Mouse (Mus musculus): Measurements from ENCODE around the gene Tmem210. TPM values are rescaled to one million over a fixed set of nuclear protein-coding genes. Genes with fewer than 3 reads are reported as not detected.

The Tmem210 gene
- polyA plus RNA-seq, 1 experiment: not detected

DNA sequence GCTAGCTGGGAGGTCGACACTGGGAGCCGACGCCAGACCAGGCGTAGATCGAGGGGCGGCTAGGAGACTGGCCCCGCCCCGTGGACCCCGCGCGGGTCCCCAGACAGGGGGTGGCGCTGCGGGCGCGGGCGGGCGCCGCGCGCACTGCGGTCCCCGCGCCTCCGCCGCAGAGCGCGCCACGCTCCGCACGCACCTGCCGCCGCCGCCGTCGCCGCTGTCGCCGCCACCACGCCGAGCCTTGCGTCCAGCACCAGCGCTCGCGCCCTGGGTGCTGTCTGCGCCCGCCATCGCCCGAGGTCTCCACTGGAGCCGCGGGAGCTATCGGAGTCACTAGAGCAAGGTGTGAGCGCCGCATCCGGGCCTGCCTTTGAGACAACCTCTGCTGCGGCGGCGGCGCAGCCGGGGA lies 45.8 kb upstream of the Tmem210 start, which contains the start of the genes Rnf208 and Cysrt1:
TSS of gene Rnf208 (plus strand) at position 155 of the 406 bp plus-strand sequence.
TSS of gene Cysrt1 (minus strand) at position 352 of the 406 bp plus-strand sequence.
- Histone ChIP-seq H3ac (ENCODE audit: control insufficient read depth, insufficient read length, low read depth) (no peak within 1 kb of the TSS), H3K79me2 (ENCODE audit: control insufficient read depth, insufficient read depth) (no peaks in the 10 kb centered on the region), H3K27me3 (ENCODE audit: control insufficient read depth, insufficient read depth, insufficient read length) (peaks cover 24% of the 10 kb centered on the region), H3K36me3 (ENCODE audit: control insufficient read depth, insufficient read depth) (peaks cover 5% of the 10 kb centered on the region), H3K4me3 (ENCODE audit: insufficient read depth, poor library complexity, severe bottlenecking) (no peak within 1 kb of the TSS), H3K79me3 (ENCODE audit: low read depth) (no peaks in the 10 kb centered on the region)
- TF ChIP-seq MYOD1 (IDR thresholded peaks at IDR 0.05; ENCODE audit: control insufficient read depth, insufficient read length, low read depth) (no peak), MYOG (IDR thresholded peaks at IDR 0.05; ENCODE audit: control insufficient read depth, extremely low read depth, insufficient read length) (no peak), USF1 (IDR thresholded peaks at IDR 0.05; ENCODE audit: low read depth) (no peak), MAX (IDR thresholded peaks at IDR 0.05) (no peak), FOSL1 (IDR thresholded peaks at IDR 0.05; ENCODE audit: insufficient read depth, low read length, poor library complexity, severe bottlenecking) (no peak), CEBPB (IDR thresholded peaks at IDR 0.05; ENCODE audit: low read depth) (no peak), CTCF (IDR thresholded peaks at IDR 0.05; ENCODE audit: control insufficient read depth, insufficient read depth, insufficient read length) (no peak)

DNA sequence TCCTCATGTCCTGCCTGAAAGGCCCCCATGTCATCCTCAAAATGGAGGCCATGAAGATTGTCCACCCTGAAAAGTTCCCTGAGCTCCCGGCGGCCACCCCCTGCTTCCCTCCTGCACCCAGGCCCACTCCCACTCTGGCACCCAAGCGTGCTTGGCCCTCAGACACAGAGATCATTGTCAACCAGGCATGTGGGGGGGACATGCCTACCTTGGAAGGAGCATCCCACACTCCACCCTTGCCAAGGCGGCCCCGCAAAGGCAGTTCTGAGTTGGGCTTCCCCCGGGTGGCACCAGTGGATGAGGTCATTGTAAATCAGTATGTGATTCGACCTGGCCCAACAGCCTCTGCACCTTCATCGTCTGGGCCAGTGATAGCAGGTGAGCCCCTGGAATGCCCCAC lies 44.6 kb upstream of the Tmem210 start:
- no peak for TF ChIP-seq MAX (IDR thresholded peaks at IDR 0.05)
- no peak for TF ChIP-seq CTCF (IDR thresholded peaks at IDR 0.05; ENCODE audit: control insufficient read depth, insufficient read depth, insufficient read length)
- no peak for TF ChIP-seq MYOD1 (IDR thresholded peaks at IDR 0.05; ENCODE audit: control insufficient read depth, insufficient read length, low read depth)
- TF ChIP-seq CEBPB (IDR thresholded peaks at IDR 0.05; ENCODE audit: low read depth): no peak
- TF ChIP-seq FOSL1 (IDR thresholded peaks at IDR 0.05; ENCODE audit: insufficient read depth, low read length, poor library complexity, severe bottlenecking): no peak
- no peak for TF ChIP-seq MYOG (IDR thresholded peaks at IDR 0.05; ENCODE audit: control insufficient read depth, extremely low read depth, insufficient read length)
- H3K27me3 ChIP-seq (ENCODE audit: control insufficient read depth, insufficient read depth, insufficient read length): peaks cover 24% of the 10 kb centered on the region
- H3K36me3 ChIP-seq (ENCODE audit: control insufficient read depth, insufficient read depth): peaks cover 11% of the 10 kb centered on the region
- no peak overlapping the region for H3ac ChIP-seq (ENCODE audit: control insufficient read depth, insufficient read length, low read depth)
- no peaks in the 10 kb centered on the region for H3K79me3 ChIP-seq (ENCODE audit: low read depth)
- no peaks in the 10 kb centered on the region for H3K79me2 ChIP-seq (ENCODE audit: control insufficient read depth, insufficient read depth)
- H3K4me3 ChIP-seq (ENCODE audit: insufficient read depth, poor library complexity, severe bottlenecking): no peak overlapping the region

DNA sequence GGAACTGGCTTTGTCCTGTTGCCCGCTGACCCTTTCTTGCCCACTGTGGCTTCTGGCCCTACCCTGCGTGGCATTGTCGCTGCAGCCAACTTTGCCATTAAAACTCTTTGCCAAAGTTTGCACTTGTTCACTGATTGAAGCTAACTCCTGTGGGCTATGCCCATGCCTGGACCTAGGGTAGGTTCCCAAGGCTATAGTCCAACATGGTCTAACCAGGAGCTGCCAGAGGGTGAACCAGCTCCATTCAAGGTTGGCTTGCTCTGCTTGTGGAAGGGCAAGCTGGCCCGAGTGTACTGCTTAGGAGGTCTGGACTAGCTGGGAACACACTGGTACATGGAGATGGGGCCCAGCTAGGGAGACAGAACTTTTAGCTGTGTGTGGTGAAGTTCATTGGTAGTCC lies 43.8 kb upstream of the Tmem210 start:
- Histone ChIP-seq H3K79me2 (ENCODE audit: control insufficient read depth, insufficient read depth) (no peaks in the 10 kb centered on the region), H3K4me3 (ENCODE audit: insufficient read depth, poor library complexity, severe bottlenecking) (no peak overlapping the region), H3K27me3 (ENCODE audit: control insufficient read depth, insufficient read depth, insufficient read length) (peaks cover 21% of the 10 kb centered on the region), H3ac (ENCODE audit: control insufficient read depth, insufficient read length, low read depth) (no peak overlapping the region), H3K79me3 (ENCODE audit: low read depth) (no peaks in the 10 kb centered on the region), H3K36me3 (ENCODE audit: control insufficient read depth, insufficient read depth) (peaks cover 17% of the 10 kb centered on the region)
- no peak for TF ChIP-seq FOSL1 (IDR thresholded peaks at IDR 0.05; ENCODE audit: insufficient read depth, low read length, poor library complexity, severe bottlenecking)
- no peak for TF ChIP-seq CEBPB (IDR thresholded peaks at IDR 0.05; ENCODE audit: low read depth)
- TF ChIP-seq MAX (IDR thresholded peaks at IDR 0.05): no peak
- no peak for TF ChIP-seq CTCF (IDR thresholded peaks at IDR 0.05; ENCODE audit: control insufficient read depth, insufficient read depth, insufficient read length)
- no peak for TF ChIP-seq MYOG (IDR thresholded peaks at IDR 0.05; ENCODE audit: control insufficient read depth, extremely low read depth, insufficient read length)
- no peak for TF ChIP-seq MYOD1 (IDR thresholded peaks at IDR 0.05; ENCODE audit: control insufficient read depth, insufficient read length, low read depth)
- no peak for TF ChIP-seq USF1 (IDR thresholded peaks at IDR 0.05; ENCODE audit: low read depth)

DNA sequence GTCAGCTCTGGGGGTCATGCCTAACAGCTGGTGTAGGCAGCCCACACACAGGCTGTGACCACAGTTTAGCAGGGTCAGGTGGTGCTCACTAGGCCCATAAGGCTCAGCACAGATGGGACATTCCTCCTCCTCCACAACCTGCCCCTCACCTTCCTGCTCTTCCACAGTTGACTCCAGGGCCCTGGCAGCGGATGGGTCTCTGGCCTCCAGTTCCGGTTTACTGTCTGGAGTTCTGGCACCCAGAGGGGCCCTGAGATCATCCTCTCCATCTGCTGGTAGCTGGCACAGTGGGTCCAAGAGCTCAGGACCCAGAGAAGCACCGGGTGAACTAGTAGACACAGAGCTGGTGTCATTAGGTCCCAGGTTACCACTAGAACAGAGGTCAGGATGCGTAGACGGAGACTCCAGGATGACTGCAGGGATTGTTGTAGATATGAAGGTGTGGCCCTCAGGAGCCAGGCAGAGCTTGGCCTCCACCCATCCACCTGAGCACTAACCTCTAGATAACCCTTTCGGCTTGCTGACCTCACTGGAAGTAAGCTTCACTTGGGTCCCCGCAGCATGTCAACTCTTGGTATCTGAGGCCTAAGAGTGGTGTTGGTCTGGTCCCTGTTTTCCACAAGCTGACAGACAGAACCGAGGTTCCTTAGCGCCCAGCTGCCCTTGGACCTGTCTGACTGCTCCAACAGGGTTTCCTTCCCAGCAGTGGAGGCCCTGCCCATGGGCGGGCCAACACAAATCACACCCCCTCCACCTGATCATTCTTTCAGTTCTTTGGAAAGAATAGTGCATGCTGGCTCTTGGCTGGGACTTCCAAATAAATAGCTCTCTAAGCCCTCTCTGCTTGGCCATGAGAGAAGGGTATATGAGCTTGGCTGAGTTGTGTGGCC lies 41.5 kb upstream of the Tmem210 start, which contains the start of gene AL732309.1:
TSS of gene AL732309.1 (minus strand) at position 681 of the 890 bp plus-strand sequence.
- H3K36me3 ChIP-seq (ENCODE audit: control insufficient read depth, insufficient read depth): peaks cover 39% of the 10 kb centered on the region
- no peak for TF ChIP-seq USF1 (IDR thresholded peaks at IDR 0.05; ENCODE audit: low read depth)
- TF ChIP-seq MYOD1 (IDR thresholded peaks at IDR 0.05; ENCODE audit: control insufficient read depth, insufficient read length, low read depth): no peak
- TF ChIP-seq FOSL1 (IDR thresholded peaks at IDR 0.05; ENCODE audit: insufficient read depth, low read length, poor library complexity, severe bottlenecking): no peak
- no peak for TF ChIP-seq MAX (IDR thresholded peaks at IDR 0.05)
- TF ChIP-seq CEBPB (IDR thresholded peaks at IDR 0.05; ENCODE audit: low read depth): no peak
- TF ChIP-seq CTCF (IDR thresholded peaks at IDR 0.05; ENCODE audit: control insufficient read depth, insufficient read depth, insufficient read length): no peak
- no peak for TF ChIP-seq MYOG (IDR thresholded peaks at IDR 0.05; ENCODE audit: control insufficient read depth, extremely low read depth, insufficient read length)
- no peak within 1 kb of the TSS for H3K4me3 ChIP-seq (ENCODE audit: insufficient read depth, poor library complexity, severe bottlenecking)
- peaks cover 19% of the 10 kb centered on the region for H3K27me3 ChIP-seq (ENCODE audit: control insufficient read depth, insufficient read depth, insufficient read length)
- H3ac ChIP-seq (ENCODE audit: control insufficient read depth, insufficient read length, low read depth): no peak within 1 kb of the TSS
- H3K79me2 ChIP-seq (ENCODE audit: control insufficient read depth, insufficient read depth): no peaks in the 10 kb centered on the region
- H3K79me3 ChIP-seq (ENCODE audit: low read depth): no peaks in the 10 kb centered on the region

DNA sequence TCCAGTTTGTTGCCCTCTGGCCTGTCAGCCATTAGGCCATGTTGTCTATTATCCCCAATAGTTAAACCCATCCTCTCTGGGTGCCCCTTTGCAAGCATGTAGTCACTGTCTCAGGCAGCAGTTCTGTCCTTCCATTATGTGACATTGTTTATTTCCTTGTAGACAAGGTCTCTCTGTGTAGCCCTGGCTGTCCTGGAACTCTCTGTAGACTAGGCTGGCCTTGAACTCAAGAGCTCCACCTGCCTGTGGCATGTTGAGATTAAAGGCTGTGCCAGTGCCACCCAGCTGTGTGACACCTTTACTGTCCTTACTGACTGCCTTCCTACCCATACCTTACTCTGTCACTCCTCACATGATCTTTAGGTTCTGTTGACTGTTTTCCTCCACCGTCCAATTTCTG lies 35.6 kb upstream of the Tmem210 start:
- H3K27me3 ChIP-seq (ENCODE audit: control insufficient read depth, insufficient read depth, insufficient read length): no peaks in the 10 kb centered on the region
- TF ChIP-seq CTCF (IDR thresholded peaks at IDR 0.05; ENCODE audit: control insufficient read depth, insufficient read depth, insufficient read length) (peak; percentile 3), FOSL1 (IDR thresholded peaks at IDR 0.05; ENCODE audit: insufficient read depth, low read length, poor library complexity, severe bottlenecking) (no peak), MYOD1 (IDR thresholded peaks at IDR 0.05; ENCODE audit: control insufficient read depth, insufficient read length, low read depth) (no peak), MAX (IDR thresholded peaks at IDR 0.05) (no peak), CEBPB (IDR thresholded peaks at IDR 0.05; ENCODE audit: low read depth) (no peak), MYOG (IDR thresholded peaks at IDR 0.05; ENCODE audit: control insufficient read depth, extremely low read depth, insufficient read length) (no peak), USF1 (IDR thresholded peaks at IDR 0.05; ENCODE audit: low read depth) (no peak)
- H3K36me3 ChIP-seq (ENCODE audit: control insufficient read depth, insufficient read depth): peaks cover 47% of the 10 kb centered on the region
- H3K79me3 ChIP-seq (ENCODE audit: low read depth): peaks cover 18% of the 10 kb centered on the region
- no peak overlapping the region for H3ac ChIP-seq (ENCODE audit: control insufficient read depth, insufficient read length, low read depth)
- no peak overlapping the region for H3K4me3 ChIP-seq (ENCODE audit: insufficient read depth, poor library complexity, severe bottlenecking)
- H3K79me2 ChIP-seq (ENCODE audit: control insufficient read depth, insufficient read depth): peaks cover 31% of the 10 kb centered on the region

Measured in C2C12 (cell line).